Mouse (Mus musculus) thymus, adult 2 months (tissue): ENCODE data around the gene Myh9. TPM values are rescaled to one million over a fixed set of nuclear protein-coding genes. Genes with fewer than 3 reads are reported as not detected.

Experiments used
- DNase-seq: peaks from one replicate; pipeline ENCODE4 v3.0.0; 2021
- H3K27ac ChIP-seq: fragments of 200-500 bp; 2 replicates; pipeline ENCODE4 v1.5.1; 2012; ENCODE audit warnings: low read length, control low read depth; ENCODE audit not compliant: control insufficient read depth, insufficient read depth
- H3K27me3 ChIP-seq: fragments of 200-500 bp; 2 replicates; pipeline ENCODE4 v1.6.1; 2012; ENCODE audit warnings: mild to moderate bottlenecking, low read length, moderate library complexity, mixed read lengths; ENCODE audit not compliant: control insufficient read depth, insufficient read depth
- H3K36me3 ChIP-seq: fragments of 200-500 bp; 2 replicates; pipeline ENCODE4 v1.6.1; 2012; ENCODE audit warnings: mild to moderate bottlenecking, low read length, moderate library complexity; ENCODE audit not compliant: control insufficient read depth, insufficient read depth
- H3K4me1 ChIP-seq: fragments of 200-500 bp; replicated peaks from 2 replicates; pipeline ENCODE4 v1.6.1; 2012; ENCODE audit warnings: low read length; ENCODE audit not compliant: control insufficient read depth, insufficient read depth
- H3K4me3 ChIP-seq: fragments of 200-500 bp; 2 replicates; pipeline ENCODE4 v1.5.1; 2012; ENCODE audit warnings: mild to moderate bottlenecking, low read length, control low read depth, moderate library complexity; ENCODE audit not compliant: control insufficient read depth, insufficient read depth
- CTCF ChIP-seq: fragments of 200-500 bp; IDR thresholded peaks from 2 replicates; pipeline ENCODE4 v1.5.1; 2012; ENCODE audit warnings: mild to moderate bottlenecking, control low read depth, low read length, moderate library complexity, borderline replicate concordance; ENCODE audit not compliant: control insufficient read depth, poor library complexity, insufficient read depth; ENCODE audit errors: extremely low read depth
- POLR2A ChIP-seq: fragments of 200-500 bp; IDR thresholded peaks from 2 replicates; pipeline ENCODE4 v1.6.1; 2012; ENCODE audit warnings: mild to moderate bottlenecking, low read length, control low read depth, moderate library complexity; ENCODE audit not compliant: control insufficient read depth, poor library complexity, insufficient read depth; ENCODE audit errors: extremely low read depth
- WGBS: fragments of 180-500 bp; shearing (Covaris S2); methylation state at CpG from one replicate; pipeline ENCODE4 v1.1.7; 2018; 5-methylcytosine and 5-hydroxymethylcytosine counted together
- polyA plus RNA-seq: library from polyadenylated mRNA; depleted of rRNA; stranded (reverse); fragments of >200 nt; gene quantifications from 2 replicates; pipeline ENCODE4 v1.2.3, GENCODE M21; 2012

The Myh9 gene
- polyA plus RNA-seq, 1 experiment, result 167 TPM

DNA sequence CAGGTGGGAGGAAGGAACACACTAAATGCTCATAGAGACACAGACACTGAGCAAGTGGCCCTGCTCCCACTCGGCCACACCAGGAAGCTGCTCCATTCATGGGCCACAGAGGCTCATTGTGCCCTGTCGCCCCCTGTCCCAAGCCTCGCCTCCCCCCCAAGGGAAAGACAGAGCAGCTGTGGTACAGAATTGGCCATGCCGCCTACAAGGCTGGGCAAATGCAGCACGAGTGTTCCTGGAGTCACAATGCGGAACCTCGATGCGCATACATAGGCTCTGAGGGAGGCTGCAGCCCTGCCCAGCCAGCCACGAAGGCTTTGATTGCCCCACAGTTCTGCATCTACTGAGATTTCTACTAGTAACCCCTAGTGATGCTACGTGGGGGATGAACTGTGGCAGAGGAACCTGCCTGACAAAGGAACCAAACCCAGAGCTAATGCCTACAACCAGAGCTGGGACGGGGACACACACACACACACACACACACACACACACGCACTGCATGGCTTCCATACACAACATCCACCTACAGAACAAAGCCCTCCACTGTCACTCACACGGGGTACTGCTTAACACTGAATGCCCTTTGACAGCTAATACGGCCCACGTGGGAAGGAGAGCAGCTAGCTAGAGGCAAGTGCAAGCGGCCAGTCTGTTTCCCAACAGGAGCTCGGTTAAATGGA lies 31.4 kb downstream of the Myh9 start:
- TF ChIP-seq CTCF, result no peak
- no peak for TF ChIP-seq POLR2A
- Histone ChIP-seq H3K27ac (no peak overlapping the region), H3K27me3 (no peaks in the 10 kb centered on the region), H3K4me3 (no peak overlapping the region), H3K4me1 (peaks cover 45% of the 10 kb centered on the region), H3K36me3 (peaks cover 48% of the 10 kb centered on the region)
- 85% methylated on average over 17 of the region's 17 CpGs for WGBS
- DNase-seq, result no peak

GRCm38 (mm10) chr15:77809434-77809833 lies 32.5 kb downstream of the Myh9 start:
- Histone ChIP-seq H3K36me3 (peaks cover 54% of the 10 kb centered on the region), H3K4me3 (no peak overlapping the region), H3K27ac (no peak overlapping the region; the same call in 1 of the 2 replicates), H3K27me3 (no peaks in the 10 kb centered on the region), H3K4me1 (peaks cover 53% of the 10 kb centered on the region)
- DNase-seq, result no peak
- 94% methylated on average over 1 of the region's 1 CpGs for WGBS
- TF ChIP-seq CTCF (no peak), POLR2A (no peak)

- Histone ChIP-seq H3K27ac (peak overlapping the region; percentile 92), H3K27me3 (no peaks in the 10 kb centered on the region), H3K4me1 (peaks cover 72% of the 10 kb centered on the region), H3K36me3 (peaks cover 54% of the 10 kb centered on the region), H3K4me3 (no peak overlapping the region)
- peak; percentile 55 for DNase-seq
- TF ChIP-seq POLR2A (no peak), CTCF (no peak)
- WGBS, result 25% methylated on average over 7 of the region's 7 CpGs
Measured at GRCm38 (mm10) chr15:77807264-77807585, 34.8 kb downstream of the Myh9 start.

DNA sequence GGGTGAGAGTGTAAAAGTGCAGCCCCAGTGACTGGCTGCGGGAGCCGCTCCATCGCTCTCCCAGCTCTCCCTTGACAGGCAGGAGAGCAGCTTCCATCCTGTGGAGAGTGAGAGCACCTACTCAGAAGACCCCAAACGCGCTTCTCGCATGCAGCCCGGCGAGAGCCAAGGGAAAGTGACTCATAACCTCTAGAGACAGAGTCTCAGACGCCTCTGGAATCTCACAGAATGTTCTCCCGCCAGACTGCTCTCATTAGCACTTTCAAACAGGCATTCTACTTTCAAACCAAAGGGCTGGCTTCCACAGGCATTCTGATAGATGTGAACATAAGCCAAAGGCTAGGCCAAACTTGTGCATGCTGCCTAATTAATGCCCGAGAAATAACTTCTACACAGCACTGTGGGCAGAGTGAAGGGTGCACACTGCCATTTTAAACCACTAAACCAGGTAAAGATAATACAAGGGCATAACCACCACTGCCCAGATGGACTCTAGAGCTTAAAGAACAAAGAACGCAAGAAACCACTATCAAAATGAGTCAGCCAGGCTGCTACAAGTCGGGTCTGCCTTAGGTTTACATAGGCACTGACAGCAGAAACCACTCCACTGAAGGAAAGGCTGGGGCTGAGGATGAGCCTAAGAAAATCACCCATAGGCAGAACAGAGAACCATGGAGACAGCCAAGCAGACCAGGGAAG lies 35.3 kb downstream of the Myh9 start:
- peaks cover 76% of the 10 kb centered on the region for H3K4me1 ChIP-seq
- 74% methylated on average over 13 of the region's 13 CpGs for WGBS

GRCm38 (mm10) chr15:77805657-77806056 lies 36.3 kb downstream of the Myh9 start:
- no peak overlapping the region for H3K4me3 ChIP-seq
- WGBS, result 9% methylated on average over 4 of the region's 4 CpGs
- DNase-seq, result peak; percentile 50
- H3K4me1 ChIP-seq, result peaks cover 82% of the 10 kb centered on the region
- peak overlapping the region; percentile 92 for H3K27ac ChIP-seq
- TF ChIP-seq POLR2A, result no peak
- H3K27me3 ChIP-seq, result no peaks in the 10 kb centered on the region
- peaks cover 41% of the 10 kb centered on the region for H3K36me3 ChIP-seq

More for the DNA sequence above, 35.3 kb downstream of the Myh9 start:
- Histone ChIP-seq H3K4me3 (no peak overlapping the region), H3K36me3 (peaks cover 50% of the 10 kb centered on the region), H3K27ac (peak overlapping the region; percentile 92), H3K27me3 (no peaks in the 10 kb centered on the region)
- TF ChIP-seq CTCF, result no peak
- DNase-seq, result no peak

DNA sequence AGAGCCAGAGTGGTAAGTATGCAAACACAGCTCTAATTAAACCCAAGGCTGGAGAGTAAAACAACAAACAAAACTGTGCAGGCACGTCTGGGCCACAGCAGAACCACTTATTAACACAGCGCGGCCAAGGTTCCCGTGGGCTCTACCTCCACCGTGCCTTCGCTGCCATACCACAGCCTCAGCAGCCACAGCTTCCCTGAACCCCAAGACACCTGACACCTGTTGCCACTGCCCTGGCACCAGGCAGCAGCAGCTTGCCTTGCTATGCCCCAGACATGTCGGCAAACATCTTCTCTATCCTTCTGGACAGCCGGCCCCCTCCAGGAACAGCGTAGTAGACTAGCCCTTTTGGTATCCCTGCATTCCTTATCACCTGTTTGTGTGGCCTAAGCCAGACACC lies 37.0 kb downstream of the Myh9 start:
- peak overlapping the region; percentile 92 for H3K27ac ChIP-seq
- no peaks in the 10 kb centered on the region for H3K27me3 ChIP-seq
- H3K4me1 ChIP-seq, result peaks cover 85% of the 10 kb centered on the region
- peak; percentile 45 for DNase-seq
- no peak overlapping the region for H3K4me3 ChIP-seq
- peaks cover 41% of the 10 kb centered on the region for H3K36me3 ChIP-seq
- TF ChIP-seq POLR2A (no peak), CTCF (no peak)
- 17% methylated on average over 9 of the region's 9 CpGs for WGBS

DNA sequence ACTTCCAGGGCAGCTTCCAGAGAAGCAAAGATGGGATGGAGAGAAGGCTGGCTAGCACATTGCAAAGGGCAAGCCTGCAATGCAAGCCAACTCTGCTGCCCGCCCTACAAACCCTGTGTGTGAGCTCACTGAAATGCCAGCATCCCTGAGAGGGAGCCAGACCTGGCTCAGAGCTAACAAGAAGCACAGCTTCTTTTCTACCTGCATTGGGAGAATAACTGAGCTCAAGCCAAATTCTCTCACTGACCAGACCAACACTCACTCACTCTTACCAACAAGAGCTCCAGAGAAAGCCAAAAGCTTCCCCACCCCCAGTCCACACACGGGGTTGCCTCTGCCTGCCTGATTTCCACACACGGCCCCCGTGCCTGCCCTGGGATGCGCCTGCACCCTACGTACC lies 37.5 kb downstream of the Myh9 start:
- Histone ChIP-seq H3K27me3 (no peaks in the 10 kb centered on the region), H3K36me3 (peaks cover 41% of the 10 kb centered on the region), H3K27ac (peak overlapping the region; percentile 92), H3K4me3 (no peak overlapping the region), H3K4me1 (peaks cover 88% of the 10 kb centered on the region)
- no peak for TF ChIP-seq POLR2A
- no peak for TF ChIP-seq CTCF
- no peak for DNase-seq
- WGBS, result 42% methylated on average over 6 of the region's 6 CpGs
